Mouse (Mus musculus) kidney, postnatal 0 days (tissue): ENCODE measurements around the gene Eri2. TPM values are rescaled to one million over a fixed set of nuclear protein-coding genes. Genes with fewer than 3 reads are reported as not detected.

ENCODE experiments used
- ATAC-seq: fragments of 200-750 bp; cut with Nextera tagmentation; replicated peaks from 2 replicates; pipeline ENCODE4 v1.8.0; 2017; ENCODE audit warnings: low read depth, moderate number of reproducible peaks, moderate TSS enrichment, moderate library complexity; ENCODE audit not compliant: low FRiP score
- DNase-seq: peaks from one replicate; pipeline ENCODE4 v3.0.0-alpha.2; 2016; ENCODE audit warnings: low spot score
- H3K27ac ChIP-seq: fragments of 300-500 bp; sonication (generic); 2 replicates; pipeline ENCODE4 v1.5.1; 2014; ENCODE audit warnings: mild to moderate bottlenecking
- H3K27me3 ChIP-seq: fragments of 300-500 bp; sonication (generic); 2 replicates; pipeline ENCODE4 v1.6.1; 2014; ENCODE audit warnings: low read length, mixed read lengths; ENCODE audit not compliant: insufficient read depth
- H3K36me3 ChIP-seq: fragments of 300-500 bp; sonication (generic); 2 replicates; pipeline ENCODE4 v1.6.1; 2014; ENCODE audit warnings: low read length, mixed read lengths; ENCODE audit not compliant: insufficient read depth
- H3K4me1 ChIP-seq: fragments of 300-500 bp; sonication (generic); replicated peaks from 2 replicates; pipeline ENCODE4 v1.6.1; 2014; ENCODE audit warnings: antibody characterized with exemption, low read length, mixed read lengths; ENCODE audit not compliant: insufficient read depth
- H3K4me2 ChIP-seq: fragments of 300-500 bp; sonication (generic); 2 replicates; pipeline ENCODE4 v1.6.1; 2014; ENCODE audit warnings: mild to moderate bottlenecking, low read length, moderate library complexity, mixed read lengths
- H3K4me3 ChIP-seq: fragments of 300-500 bp; sonication (generic); replicated peaks from 2 replicates; pipeline ENCODE4 v1.5.1; 2014; ENCODE audit warnings: low read depth, low read length
- H3K9ac ChIP-seq: fragments of 300-500 bp; sonication (generic); 2 replicates; pipeline ENCODE4 v1.6.1; 2014; ENCODE audit warnings: low read depth, low read length
- H3K9me3 ChIP-seq: fragments of 300-500 bp; sonication (generic); replicated peaks from 2 replicates; pipeline ENCODE4 v1.6.1; 2016; ENCODE audit warnings: low read length, inconsistent platforms, mixed read lengths
- CTCF ChIP-seq: IDR thresholded peaks from 2 replicates; pipeline ENCODE4 v1.5.1; 2016; ENCODE audit warnings: antibody characterized with exemption, low read depth, mild to moderate bottlenecking, moderate library complexity
- WGBS: fragments of 180-500 bp; shearing (Covaris S2); extraction: QIAGEN DNeasy Blood & Tissue Kit; methylation state at CpG from one replicate; pipeline ENCODE4 v1.1.7; 2014; 5-methylcytosine and 5-hydroxymethylcytosine counted together
- polyA plus RNA-seq: library from polyadenylated mRNA; unstranded; fragments of >200 nt; fragmentation: Nextera tagmentation; extraction: Ambion mirVana; gene quantifications from 2 replicates; pipeline ENCODE4 v1.2.1, GENCODE M21; 2015

Eri2 gene
- polyA plus RNA-seq, 1 experiment from 2014 or later = 15.8 TPM

GRCm38 (mm10) chr7:119720947-119721310 is 72.9 kb downstream of the Eri2 start:
- 10% methylated on average over 8 of the region's 8 CpGs for WGBS
- TF ChIP-seq CTCF = no peak
- Histone ChIP-seq H3K4me2 (peak overlapping the region; percentile 88), H3K27me3 (no peaks in the 10 kb centered on the region), H3K27ac (0 out of 2 replicates have a peak overlapping the region, but pooled peaks have one; percentile 77), H3K36me3 (peaks cover 22% of the 10 kb centered on the region), H3K9ac (peak overlapping the region; percentile 90; the same call in 1 of the 2 replicates), H3K4me3 (peak overlapping the region; percentile 96), H3K4me1 (0 out of 2 replicates have a peak, but pooled peaks cover 6% of the 10 kb centered on the region), H3K9me3 (no peaks in the 10 kb centered on the region)
- ATAC-seq (peak; percentile 30; the same call in 1 of the 2 replicates), DNase-seq (peak; percentile 10)

DNA sequence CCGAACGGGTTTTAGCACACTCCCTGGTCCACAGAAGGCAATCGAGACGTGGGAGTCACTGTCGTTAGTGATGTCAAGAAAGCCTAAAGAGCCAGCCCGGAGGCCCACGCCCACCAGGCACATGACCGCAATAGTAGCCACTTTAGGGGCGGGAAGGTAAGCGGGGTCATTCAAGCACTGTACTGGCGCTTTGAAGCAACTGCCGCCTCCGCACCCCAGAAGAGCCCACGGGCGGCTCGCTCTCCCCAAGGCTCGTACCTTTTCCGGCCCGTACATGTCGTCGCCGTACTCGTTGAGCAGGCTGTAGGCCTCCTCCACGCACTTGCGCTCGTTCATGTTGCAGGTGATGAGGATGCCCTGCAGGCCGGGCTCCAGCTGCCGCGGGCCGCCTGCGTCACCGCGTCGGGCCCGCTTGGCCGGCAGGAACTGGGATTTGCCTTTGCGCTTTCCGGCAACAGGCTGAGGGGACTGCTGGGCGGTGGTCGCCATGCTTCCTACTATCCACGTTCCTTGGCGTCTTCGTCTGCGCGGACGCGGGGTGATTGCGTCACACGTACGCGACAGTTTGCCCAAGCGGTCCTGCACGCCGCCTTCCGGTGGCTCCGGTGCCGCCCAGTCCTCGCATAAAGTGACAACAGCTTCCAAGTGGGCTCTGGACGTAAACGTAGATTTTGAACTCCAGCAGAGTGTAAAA is 73.5 kb downstream of the Eri2 start, which contains the start of gene Thumpd1:
Gene Thumpd1, minus strand, starts transcription at position 546 of the 694 bp plus-strand sequence.
- under 1% methylated on average over 60 of the region's 60 CpGs for WGBS
- Histone ChIP-seq H3K27me3 (no peaks in the 10 kb centered on the region), H3K36me3 (peaks cover 27% of the 10 kb centered on the region), H3K27ac (peak within 1 kb of the TSS; percentile 77), H3K4me3 (peak within 1 kb of the TSS; percentile 96), H3K9ac (peak within 1 kb of the TSS; percentile 90), H3K4me1 (0 out of 2 replicates have a peak, but pooled peaks cover 6% of the 10 kb centered on the region), H3K9me3 (no peaks in the 10 kb centered on the region), H3K4me2 (peak within 1 kb of the TSS; percentile 88)
- peak; percentile 70 for TF ChIP-seq CTCF
- ATAC-seq (peak; percentile 93), DNase-seq (peak; percentile 94)

Other genes with a start within 250 kb of the Eri2 start
- 114 and 134 TPM in 2 replicates for gene Acsm2, start 239.7 kb downstream of the Eri2 start, polyA plus RNA-seq
- 32.7 and 36.6 TPM in 2 replicates for gene Acsm1, start 187.0 kb downstream of the Eri2 start, polyA plus RNA-seq
- gene Acsm4, start 104.0 kb downstream of the Eri2 start, polyA plus RNA-seq = not detected in 2 replicates
- gene Thumpd1, start 73.3 kb downstream of the Eri2 start, polyA plus RNA-seq = 60.9 and 63.5 TPM in 2 replicates
- 0.82 and 0.99 TPM in 2 replicates for gene Acsm3, start 33.1 kb downstream of the Eri2 start, polyA plus RNA-seq
- 8.5 and 13.0 TPM in 2 replicates for gene Rexo5, start 52 bp downstream of the Eri2 start, polyA plus RNA-seq
- gene Lyrm1, start 101.8 kb upstream of the Eri2 start, polyA plus RNA-seq = 8.5 and 9.3 TPM in 2 replicates
- 7.0 and 7.2 TPM in 2 replicates for gene Dcun1d3, start 102.2 kb upstream of the Eri2 start, polyA plus RNA-seq